Mouse (Mus musculus) cerebellum, postnatal 36 days (tissue): ENCODE data around the gene B3gnt9.

Experiments used
- DNase-seq, 2 experiments: peaks; one replicate each; pipeline ENCODE4 v3.0.0; 2021 to 2022; ENCODE audit warnings: mixed read lengths in 2 of 2

B3gnt9 gene

DNA sequence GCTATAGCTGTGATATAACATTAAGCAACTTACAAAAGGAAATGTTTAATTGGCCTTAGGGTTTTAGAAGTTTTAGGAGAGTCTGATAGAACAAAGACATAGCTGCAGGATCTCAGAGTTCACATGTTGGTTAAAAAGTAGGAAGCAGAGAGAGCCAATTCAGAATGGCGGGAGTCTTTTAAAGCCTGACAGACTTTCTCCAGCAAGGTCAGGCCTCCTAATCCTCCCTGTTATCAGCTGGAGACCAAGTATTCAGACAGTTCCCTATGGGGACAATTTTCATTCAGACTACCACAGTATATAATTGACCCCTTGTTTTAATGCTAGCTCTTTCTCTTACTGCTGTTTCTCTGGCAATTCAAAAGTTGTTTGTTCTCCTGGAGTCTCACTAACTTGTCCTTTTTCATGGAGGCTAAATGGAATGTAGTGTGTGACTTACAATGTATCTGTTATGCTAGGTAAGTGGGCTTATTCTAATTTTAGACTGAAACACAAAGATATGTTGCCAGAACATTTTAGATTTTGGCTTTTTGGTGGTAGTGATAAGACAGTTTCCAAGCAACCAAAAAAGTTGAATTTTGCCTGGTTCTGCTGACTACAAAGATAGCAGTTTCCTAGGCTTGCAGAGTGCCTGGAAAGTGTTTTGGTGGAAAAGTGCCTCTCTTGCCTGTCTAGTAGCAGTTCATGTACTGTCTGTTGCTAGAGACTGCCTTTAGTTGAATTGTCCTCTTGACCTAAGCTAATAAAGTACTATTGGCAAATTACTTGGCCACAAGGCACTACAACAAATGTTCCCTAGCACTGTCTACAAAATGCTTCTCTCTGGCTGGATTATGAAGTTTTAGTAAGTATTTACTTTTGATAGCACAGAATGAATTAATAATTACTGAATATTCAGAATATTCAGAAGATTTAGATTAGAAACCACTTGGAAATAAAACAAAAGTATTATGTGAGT lies 45.5 kb downstream of the B3gnt9 start:
- DNase-seq = no peak

- no peak for DNase-seq
Observed at GRCm38 (mm10) chr8:105207675-105208273, 47.2 kb downstream of the B3gnt9 start.

DNA sequence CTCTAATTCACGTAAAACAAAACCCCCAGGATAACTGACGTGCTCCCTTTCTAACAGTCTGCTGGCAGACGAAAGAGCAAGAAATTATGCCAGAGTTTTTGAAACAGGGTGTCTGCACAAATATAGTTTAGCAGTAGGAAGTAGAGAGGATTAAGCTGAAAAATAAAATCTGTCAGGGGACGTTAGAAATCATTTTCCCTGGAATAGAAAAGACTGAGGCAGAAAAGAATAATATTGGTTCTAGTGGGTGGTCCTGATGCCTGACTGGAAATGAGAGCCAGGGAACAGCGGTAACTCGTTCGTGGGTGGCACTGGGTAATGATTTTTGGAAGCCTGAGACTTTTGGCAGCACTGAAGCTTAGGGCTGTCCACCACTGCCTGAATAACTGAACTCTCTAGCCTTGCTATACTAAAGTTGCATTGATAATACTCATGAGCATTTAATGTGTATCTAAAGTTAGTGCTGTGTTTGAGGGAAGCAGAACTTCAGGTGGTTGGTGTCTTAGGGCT lies 48.1 kb downstream of the B3gnt9 start:
- no peak for DNase-seq

DNA sequence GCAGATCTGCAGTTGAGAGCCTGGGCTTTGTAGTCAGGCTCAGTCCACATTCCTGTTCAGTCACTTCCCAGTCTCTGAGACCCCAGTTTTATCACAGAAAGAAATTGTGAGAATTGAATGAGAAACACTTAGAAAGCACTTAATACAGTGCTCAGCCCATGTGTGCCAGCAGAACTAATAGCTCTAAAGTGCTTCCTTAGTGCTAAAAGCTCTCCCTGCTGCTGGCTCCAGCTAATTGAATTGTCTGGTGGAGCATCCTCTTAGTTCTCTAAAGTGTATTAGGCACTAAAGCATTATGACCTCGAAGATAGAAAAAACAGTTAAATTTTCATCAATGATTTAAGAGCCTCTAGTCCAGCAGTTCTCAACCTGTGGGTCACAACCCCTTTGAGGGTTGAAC lies 49.2 kb downstream of the B3gnt9 start:
- no peak for DNase-seq
